Mouse (Mus musculus) limb, embryonic 14.5 days (tissue): ENCODE measurements around the gene Eif4g3. TPM values are rescaled to one million over a fixed set of nuclear protein-coding genes. Genes with fewer than 3 reads are reported as not detected.

Experiments
- ATAC-seq: fragments of 200-750 bp; cut with Nextera tagmentation; 2 replicates; pipeline ENCODE4 v1.8.0; 2017; ENCODE audit warnings: low read depth, moderate number of reproducible peaks, moderate TSS enrichment; ENCODE audit not compliant: low FRiP score
- DNase-seq: peaks from one replicate; pipeline ENCODE4 v3.0.0-alpha.2; 2015; ENCODE audit warnings: low spot score
- H3K27ac ChIP-seq: fragments of 300-500 bp; sonication (generic); replicated peaks from 2 replicates; pipeline ENCODE4 v1.5.1; 2014; ENCODE audit warnings: low read depth, mild to moderate bottlenecking, low read length, moderate library complexity, mixed read lengths
- H3K27me3 ChIP-seq: fragments of 300-500 bp; sonication (generic); 2 replicates; pipeline ENCODE4 v1.6.1; 2014; ENCODE audit warnings: low read length, mixed read lengths; ENCODE audit not compliant: control insufficient read depth, insufficient read depth
- H3K36me3 ChIP-seq: fragments of 300-500 bp; sonication (generic); 2 replicates; pipeline ENCODE4 v1.6.1; 2014; ENCODE audit warnings: mild to moderate bottlenecking, low read length, moderate library complexity, mixed read lengths; ENCODE audit not compliant: control insufficient read depth, insufficient read depth
- H3K4me1 ChIP-seq: fragments of 300-500 bp; sonication (generic); 2 replicates; pipeline ENCODE4 v1.6.1; 2014; ENCODE audit warnings: antibody characterized with exemption, low read length, mixed read lengths; ENCODE audit not compliant: control insufficient read depth, insufficient read depth
- H3K4me2 ChIP-seq: fragments of 300-500 bp; sonication (generic); replicated peaks from 2 replicates; pipeline ENCODE4 v1.6.1; 2014; ENCODE audit warnings: low read depth, mild to moderate bottlenecking, low read length, moderate library complexity; ENCODE audit not compliant: severe bottlenecking
- H3K4me3 ChIP-seq: fragments of 300-500 bp; sonication (generic); replicated peaks from 2 replicates; pipeline ENCODE4 v1.5.1; 2014; ENCODE audit warnings: low read length
- H3K9ac ChIP-seq: fragments of 300-500 bp; sonication (generic); 2 replicates; pipeline ENCODE4 v1.6.1; 2014; ENCODE audit warnings: mild to moderate bottlenecking, low read depth, low read length, moderate library complexity; ENCODE audit not compliant: severe bottlenecking
- H3K9me3 ChIP-seq: fragments of 300-500 bp; sonication (generic); 2 replicates; pipeline ENCODE4 v1.6.1; 2016; ENCODE audit warnings: low read length; ENCODE audit not compliant: control insufficient read depth
- POLR2A ChIP-seq: fragments of 200-500 bp; IDR thresholded peaks from 2 replicates; pipeline ENCODE4 v1.8.0; 2012; ENCODE audit warnings: inconsistent platforms, mild to moderate bottlenecking, moderate library complexity, borderline replicate concordance; ENCODE audit not compliant: insufficient read depth, insufficient read length; ENCODE audit errors: extremely low read depth
- WGBS: fragments of 180-500 bp; shearing (Covaris S2); extraction: QIAGEN DNeasy Blood & Tissue Kit; methylation state at CpG from one replicate; pipeline ENCODE4 v1.1.7; 2014; 5-methylcytosine and 5-hydroxymethylcytosine counted together
- polyA plus RNA-seq, 2 experiments: library from polyadenylated mRNA; depleted of rRNA in 1 of 2; stranded (reverse) in 1 of 2; unstranded in 1 of 2; fragments of >200 nt; fragmentation: Nextera tagmentation in 1 of 2; extraction: Ambion mirVana in 1 of 2; gene quantifications; 2 replicates each; pipeline versions ENCODE4 v1.2.1 to v1.2.3; 2012 to 2014

The Eif4g3 gene
- polyA plus RNA-seq, 2 experiments: 38.7 to 106 TPM

DNA sequence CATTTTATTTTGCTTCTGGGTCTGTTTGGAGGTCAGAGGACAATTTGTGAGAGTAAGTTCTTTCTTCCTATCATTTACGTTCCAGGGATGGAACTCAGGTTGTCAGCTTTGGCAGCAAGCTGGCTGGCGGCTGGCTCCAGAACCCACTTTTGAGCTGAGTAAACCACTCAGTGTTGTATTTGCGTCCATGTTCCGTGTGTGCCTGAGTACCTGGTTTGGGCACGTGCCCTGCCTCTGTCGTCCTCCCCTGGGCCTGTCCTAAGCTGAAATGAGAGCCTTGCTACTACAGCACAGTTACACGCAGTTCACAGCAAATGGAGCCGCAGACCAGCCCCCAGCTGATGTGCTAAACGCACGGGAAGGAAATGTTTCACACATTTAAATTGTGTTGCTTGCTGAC, 39.0 kb downstream of the Eif4g3 start:
- 87% methylated on average over 10 of the region's 10 CpGs for WGBS
- H3K4me1 ChIP-seq: no peaks in the 10 kb centered on the region
- no peak for ATAC-seq

GRCm38 (mm10) chr4:138033871-138034270, 41.0 kb downstream of the Eif4g3 start:
- no peaks in the 10 kb centered on the region for H3K9me3 ChIP-seq
- H3K4me1 ChIP-seq: no peaks in the 10 kb centered on the region
- no peak overlapping the region for H3K4me3 ChIP-seq
- H3K36me3 ChIP-seq: peaks cover 35% of the 10 kb centered on the region
- no peaks in the 10 kb centered on the region for H3K27me3 ChIP-seq
- no peak for DNase-seq
- H3K27ac ChIP-seq: no peak overlapping the region
- TF ChIP-seq POLR2A: no peak
- H3K4me2 ChIP-seq: no peak overlapping the region
- ATAC-seq: no peak
- WGBS: 69% methylated on average over 4 of the region's 4 CpGs
- H3K9ac ChIP-seq: no peak overlapping the region

More for the DNA sequence above, 39.0 kb downstream of the Eif4g3 start:
- H3K9ac ChIP-seq: no peak overlapping the region
- no peak overlapping the region for H3K4me3 ChIP-seq
- H3K4me2 ChIP-seq: no peak overlapping the region
- no peak overlapping the region for H3K27ac ChIP-seq
- DNase-seq: no peak
- no peak for TF ChIP-seq POLR2A
- H3K9me3 ChIP-seq: no peaks in the 10 kb centered on the region
- H3K27me3 ChIP-seq: no peaks in the 10 kb centered on the region
- peaks cover 44% of the 10 kb centered on the region for H3K36me3 ChIP-seq

DNA sequence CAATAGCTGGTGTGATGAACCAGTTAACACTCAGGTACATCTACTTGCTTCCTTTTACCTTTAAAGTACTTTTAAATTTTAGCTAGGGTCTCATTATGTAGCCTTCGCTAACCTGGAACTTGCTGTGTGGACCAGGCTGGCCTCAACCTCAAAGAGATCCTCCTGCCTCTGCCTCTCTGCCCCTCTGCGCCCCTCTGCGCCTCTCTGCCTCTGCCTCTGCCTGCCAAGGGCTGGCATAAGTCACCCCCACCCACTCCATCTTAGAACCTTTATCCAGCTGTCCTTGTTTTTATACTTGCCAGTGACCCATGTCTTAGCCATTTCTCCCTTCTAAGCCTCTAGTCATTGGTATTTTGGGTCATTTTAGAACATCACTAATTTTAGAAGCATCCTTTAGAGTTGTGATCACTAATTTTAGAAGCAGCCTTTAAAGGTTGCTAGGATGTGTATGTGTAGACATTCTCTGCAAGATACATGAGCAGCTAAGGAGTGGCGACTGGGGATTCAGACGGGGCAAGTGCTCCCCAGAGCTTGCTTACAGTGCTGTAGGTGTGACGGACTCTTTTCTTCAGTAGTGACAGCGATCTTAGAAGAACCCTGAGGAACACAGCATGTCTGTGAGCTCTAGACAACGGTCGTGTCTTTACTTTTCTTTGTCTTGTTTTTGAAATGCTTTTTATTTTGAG, 42.8 kb downstream of the Eif4g3 start:
- H3K9ac ChIP-seq: no peak overlapping the region
- 91% methylated on average over 9 of the region's 9 CpGs for WGBS
- no peaks in the 10 kb centered on the region for H3K27me3 ChIP-seq
- no peak for DNase-seq
- H3K27ac ChIP-seq: no peak overlapping the region
- no peak for TF ChIP-seq POLR2A
- H3K9me3 ChIP-seq: no peaks in the 10 kb centered on the region
- H3K4me1 ChIP-seq: no peaks in the 10 kb centered on the region
- H3K4me3 ChIP-seq: no peak overlapping the region
- H3K36me3 ChIP-seq: peaks cover 25% of the 10 kb centered on the region
- H3K4me2 ChIP-seq: no peak overlapping the region
- ATAC-seq: no peak

GRCm38 (mm10) chr4:138037110-138037509, 44.3 kb downstream of the Eif4g3 start:
- ATAC-seq (no peak), DNase-seq (no peak)
- Histone ChIP-seq H3K9me3 (no peaks in the 10 kb centered on the region), H3K4me3 (no peak overlapping the region), H3K4me2 (no peak overlapping the region), H3K4me1 (no peaks in the 10 kb centered on the region), H3K27me3 (no peaks in the 10 kb centered on the region), H3K27ac (peak overlapping the region; percentile 69), H3K36me3 (peaks cover 21% of the 10 kb centered on the region), H3K9ac (no peak overlapping the region)
- WGBS: 76% methylated on average over 8 of the region's 8 CpGs
- no peak for TF ChIP-seq POLR2A

- H3K27me3 ChIP-seq: no peaks in the 10 kb centered on the region
- H3K9me3 ChIP-seq: no peaks in the 10 kb centered on the region
- ATAC-seq (no peak), DNase-seq (no peak)
- peaks cover 13% of the 10 kb centered on the region for H3K36me3 ChIP-seq
- TF ChIP-seq POLR2A: no peak
- H3K4me1 ChIP-seq: no peaks in the 10 kb centered on the region
- WGBS: 79% methylated on average over 1 of the region's 1 CpGs
- H3K9ac ChIP-seq: no peak overlapping the region
- no peak overlapping the region for H3K4me3 ChIP-seq
- H3K27ac ChIP-seq: no peak overlapping the region; the same call in 1 of the 2 replicates
- no peak overlapping the region for H3K4me2 ChIP-seq
Measured at GRCm38 (mm10) chr4:138037896-138038295, 45.1 kb downstream of the Eif4g3 start.
